Mouse (Mus musculus) gastrocnemius, adult 8-10 months (tissue): Measurements from ENCODE around the gene Ggta1. TPM values are rescaled to one million over a fixed set of nuclear protein-coding genes. Genes with fewer than 3 reads are reported as not detected.

Experiments
- DNase-seq, 2 experiments: peaks; one replicate each; pipeline ENCODE4 v3.0.0; 2022; ENCODE audit warnings: low spot score in 2 of 2
- total RNA-seq, 4 experiments: library from RNA; stranded (reverse); gene quantifications; 2 replicates each; pipeline ENCODE4 v1.2.4; 2022

The Ggta1 gene
- total RNA-seq, 4 experiments from 2014 or later, result 3.3 to 5.5 (median 4.0) TPM

DNA sequence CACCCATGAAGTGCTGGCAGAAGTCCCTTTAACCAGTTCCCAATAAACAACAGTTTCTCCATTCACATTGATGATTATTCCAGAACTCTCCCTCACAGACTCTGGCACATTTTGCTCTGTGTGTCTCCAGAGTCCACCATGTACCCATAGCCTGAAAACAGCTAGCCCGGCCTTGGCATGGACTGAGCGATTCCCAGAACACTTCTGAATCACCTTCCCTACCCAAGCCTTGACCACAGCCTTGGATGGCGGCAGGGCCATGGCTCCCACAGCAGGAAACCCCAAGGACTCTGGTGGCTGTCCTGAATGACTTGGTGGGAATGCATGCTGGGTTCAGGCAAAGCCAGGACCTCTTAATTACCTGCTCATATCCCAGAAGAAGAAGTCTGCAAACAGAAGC is 22.6 kb downstream of the Ggta1 start:
- no peak for DNase-seq

DNA sequence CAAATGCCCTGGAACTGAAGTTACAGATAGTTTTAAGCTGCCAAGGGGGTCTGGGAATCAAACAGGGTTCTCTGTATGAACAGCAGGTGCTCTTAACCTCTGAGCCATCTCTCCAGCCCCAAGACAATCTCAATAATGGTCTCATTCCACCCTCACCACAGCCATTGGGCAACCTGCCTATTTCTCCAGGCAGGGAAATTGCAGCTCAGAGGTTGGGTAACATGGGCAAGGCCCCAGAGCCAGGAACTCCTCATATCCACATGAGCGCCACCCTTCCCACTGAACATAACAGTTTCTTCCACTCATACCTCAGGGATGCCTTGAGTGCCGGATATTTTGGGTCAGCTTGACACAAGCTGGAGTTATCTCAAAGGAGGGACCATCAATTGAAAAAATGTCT is 25.2 kb downstream of the Ggta1 start:
- no peak for DNase-seq

DNA sequence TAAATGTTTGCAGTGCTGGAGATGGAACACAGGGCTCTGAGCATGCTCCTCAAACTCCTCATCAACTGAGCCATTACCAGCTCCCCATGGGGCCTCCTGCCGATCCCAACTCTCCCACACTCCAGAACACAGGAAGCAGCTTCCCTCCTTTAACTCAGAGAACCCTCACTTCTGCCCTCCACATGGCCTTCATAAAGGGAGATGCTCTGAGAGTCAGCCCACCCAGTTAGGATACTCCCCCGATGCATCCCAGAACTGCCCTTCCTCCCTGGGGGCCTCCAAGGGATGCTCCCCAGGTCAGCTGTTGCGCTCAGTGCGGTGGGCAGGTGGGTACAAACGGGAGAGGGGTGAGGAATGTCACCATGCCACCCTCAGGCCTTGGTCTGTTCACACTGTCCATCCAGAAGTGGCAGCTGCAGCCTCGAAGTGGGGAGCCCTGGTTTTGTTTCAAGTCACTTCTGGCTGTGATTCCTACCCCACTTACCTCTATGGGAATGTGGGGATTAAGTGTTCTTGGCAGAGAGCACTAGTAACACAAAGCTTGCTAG is 28.4 kb downstream of the Ggta1 start:
- no peak for DNase-seq

DNA sequence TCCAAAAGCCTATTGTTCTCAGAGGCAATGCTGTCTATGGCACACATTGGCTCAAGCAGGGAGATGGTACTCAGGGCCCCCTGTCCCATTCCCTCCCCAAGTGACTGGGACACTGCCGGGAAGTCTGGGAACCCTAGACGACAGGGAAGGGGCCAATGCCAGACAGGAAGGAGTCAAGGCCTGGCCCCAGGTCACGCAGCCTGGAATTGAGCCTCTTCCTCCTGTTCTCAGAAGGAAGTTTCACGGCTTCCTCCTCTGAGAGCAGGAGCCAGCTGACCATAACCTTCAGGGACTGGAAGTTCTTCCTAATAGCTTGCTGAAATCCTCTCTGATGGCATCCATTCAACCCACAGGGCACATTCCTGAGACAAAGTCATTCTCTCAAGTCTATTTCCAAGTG is 29.6 kb downstream of the Ggta1 start:
- no peak for DNase-seq

DNA sequence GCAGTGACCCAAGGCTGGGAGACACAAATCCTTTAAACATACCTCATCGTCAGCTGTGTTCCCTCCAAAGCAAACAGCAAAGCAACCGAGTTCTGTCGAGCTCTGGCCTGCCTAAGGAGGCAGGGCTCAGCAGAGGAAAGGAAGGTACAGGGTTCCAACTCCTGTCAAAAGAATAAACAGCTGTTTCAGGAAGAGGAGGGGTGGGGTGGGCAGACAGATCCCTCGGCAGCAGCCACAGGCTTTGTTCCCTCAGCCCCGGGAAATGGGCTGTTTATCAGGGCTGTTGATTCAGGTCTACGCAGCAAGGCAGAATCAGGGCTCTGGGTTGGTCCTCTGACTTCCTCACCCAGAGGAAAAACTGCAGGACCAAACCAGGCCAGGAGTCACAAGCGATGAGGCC is 30.6 kb downstream of the Ggta1 start:
- DNase-seq, result no peak

DNA sequence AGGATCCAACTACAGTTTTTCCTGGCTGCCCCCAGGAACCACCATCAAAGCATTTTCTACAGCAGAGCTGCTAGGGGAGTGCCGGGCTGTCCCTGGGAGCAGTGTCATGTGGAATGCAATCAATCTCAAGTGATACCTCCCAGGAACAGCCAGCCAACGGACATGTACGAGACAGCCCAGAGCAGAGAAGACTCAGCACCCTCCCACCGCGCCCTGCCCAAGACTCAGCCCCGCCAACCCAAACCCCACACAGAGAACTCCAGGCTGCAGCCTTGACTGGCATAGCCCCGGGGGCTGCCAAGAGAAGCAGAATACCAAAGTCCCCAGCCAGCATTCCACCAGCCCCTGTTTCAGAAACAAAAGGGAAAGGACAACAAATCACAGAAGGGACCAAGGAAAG is 31.0 kb downstream of the Ggta1 start:
- no peak for DNase-seq

DNA sequence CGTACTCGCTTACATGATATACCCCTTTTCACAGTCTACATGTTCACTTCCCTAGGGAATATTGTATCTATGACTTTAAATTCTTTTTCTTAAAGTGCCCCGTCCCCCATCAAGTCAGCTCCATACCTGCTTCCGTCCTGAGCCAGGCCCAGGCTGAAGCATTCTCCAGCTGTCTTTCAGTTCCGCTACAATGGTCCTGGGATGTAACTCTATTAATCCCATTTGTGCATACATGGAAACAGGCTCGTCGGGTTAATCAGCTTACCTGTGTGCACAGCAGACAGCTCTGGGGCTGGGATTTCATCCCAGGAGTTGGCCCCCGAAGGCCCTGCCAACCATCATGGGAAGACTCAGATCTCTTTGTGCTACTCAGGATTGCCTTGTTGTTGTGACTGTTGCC is 32.2 kb downstream of the Ggta1 start:
- DNase-seq, result no peak

- DNase-seq, result no peak
These were observed 34.3 kb downstream of the Ggta1 start for GRCm38 (mm10) chr2:35428615-35429300.

DNA sequence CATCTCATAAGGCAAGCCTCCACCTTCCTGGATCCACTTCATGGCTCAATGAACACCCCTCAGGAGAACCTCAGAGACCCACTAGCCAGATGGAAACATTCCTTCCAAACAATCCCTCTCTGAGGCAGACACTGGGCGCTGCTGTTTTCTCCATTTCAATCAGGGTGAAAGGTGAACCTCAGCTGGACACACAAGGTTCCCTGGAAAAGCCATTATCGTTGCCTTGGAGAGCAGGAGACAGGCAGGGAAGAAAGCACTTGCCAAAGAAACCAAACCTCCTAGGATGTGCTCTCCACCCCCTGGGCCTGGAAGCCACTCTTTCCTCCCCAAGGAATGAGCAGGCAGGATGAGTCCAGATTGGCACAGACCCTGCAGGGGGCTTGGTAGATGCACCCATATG is 35.5 kb downstream of the Ggta1 start:
- DNase-seq, result no peak

DNA sequence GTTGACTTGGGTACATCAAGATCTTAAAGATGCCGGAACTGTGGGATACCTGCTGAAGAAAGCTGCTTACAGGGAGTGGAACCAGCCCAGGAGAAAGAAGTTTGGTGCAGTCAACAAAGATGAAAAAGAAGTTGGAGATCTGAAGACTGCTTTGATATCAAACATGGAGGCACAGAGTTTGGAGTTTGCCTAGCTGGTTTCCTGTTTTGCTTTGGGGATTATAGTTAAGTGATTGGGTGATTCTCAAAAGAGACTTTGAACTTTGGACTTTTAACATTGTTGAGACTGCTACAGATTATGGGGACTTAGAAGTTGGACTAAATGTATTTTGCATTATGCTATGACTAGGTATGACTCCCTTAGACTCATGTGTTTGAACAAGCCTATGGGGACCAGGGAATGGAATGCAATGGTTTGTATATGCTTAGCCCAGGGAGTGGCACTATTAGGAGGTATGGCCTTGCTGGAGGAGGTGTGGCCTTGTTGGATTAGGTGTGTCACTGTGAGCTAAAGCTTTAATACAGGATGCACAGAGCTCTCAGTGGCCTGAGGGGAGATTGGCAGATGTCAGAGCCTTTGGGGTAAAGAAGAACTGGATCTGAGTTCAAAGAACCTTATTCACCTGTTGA is 39.2 kb downstream of the Ggta1 start:
- no peak for DNase-seq

DNA sequence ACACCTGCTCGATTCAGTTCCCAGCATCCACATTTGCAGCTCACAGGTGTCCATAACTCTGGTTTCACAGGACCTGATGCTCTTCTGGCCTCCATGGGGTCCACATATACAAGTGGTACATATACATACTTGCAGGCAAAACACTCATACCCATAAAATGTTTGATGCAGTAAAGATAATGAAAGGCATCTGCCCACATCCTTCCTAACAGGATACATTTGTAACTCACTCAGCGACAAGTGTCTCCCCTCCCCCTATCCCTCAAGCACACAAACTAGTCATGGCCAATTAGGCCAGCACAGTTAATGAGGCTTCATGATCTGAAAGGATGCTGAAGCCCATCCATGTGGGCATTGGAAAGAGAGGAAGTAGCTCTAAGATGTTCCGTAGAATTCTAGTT is 40.6 kb downstream of the Ggta1 start:
- DNase-seq, result no peak

DNA sequence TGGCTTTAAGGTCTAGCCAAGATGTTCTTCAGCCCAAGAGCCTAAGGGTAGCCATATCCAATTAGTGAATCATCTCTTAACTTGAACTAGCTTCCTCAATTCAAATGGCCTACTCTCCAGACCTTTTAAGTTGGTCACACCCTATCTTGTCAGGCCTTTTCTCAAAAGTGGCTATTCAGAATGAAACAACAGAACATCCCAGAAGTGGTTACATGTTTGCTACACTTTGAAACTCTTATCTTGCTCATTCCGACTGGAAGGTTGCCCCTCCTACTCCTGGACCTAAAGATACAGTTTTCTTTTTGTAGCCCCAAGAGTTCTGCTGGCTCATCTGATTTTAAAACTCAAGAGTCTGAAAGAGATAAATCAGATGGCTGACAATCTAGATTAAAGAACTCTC is 42.4 kb downstream of the Ggta1 start:
- no peak for DNase-seq

DNA sequence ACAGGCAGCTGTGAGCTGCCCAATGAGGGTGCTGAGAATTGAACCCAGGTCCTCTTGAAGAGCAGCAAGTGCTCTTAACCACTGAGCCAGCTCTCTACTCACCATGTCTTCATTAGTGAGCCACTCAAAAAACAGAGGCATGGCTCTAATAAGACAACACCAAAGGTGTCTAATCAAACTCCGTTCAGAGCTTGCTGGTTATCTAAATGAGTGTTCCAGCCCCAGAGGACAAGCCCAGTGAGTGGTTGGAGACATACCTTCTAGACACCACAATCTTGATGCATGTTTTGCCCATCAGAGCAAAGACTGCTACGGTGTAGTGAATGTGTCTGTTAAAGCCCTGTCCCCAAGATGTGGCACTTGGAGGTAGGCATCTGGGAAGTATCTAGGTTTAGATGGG is 43.4 kb downstream of the Ggta1 start:
- DNase-seq, result no peak

- no peak for DNase-seq
These were observed 43.8 kb downstream of the Ggta1 start for GRCm38 (mm10) chr2:35419243-35419642.

GRCm38 (mm10) chr2:35417231-35417630 is 45.8 kb downstream of the Ggta1 start:
- no peak for DNase-seq

GRCm38 (mm10) chr2:35416473-35416872 is 46.6 kb downstream of the Ggta1 start:
- DNase-seq, result no peak

DNA sequence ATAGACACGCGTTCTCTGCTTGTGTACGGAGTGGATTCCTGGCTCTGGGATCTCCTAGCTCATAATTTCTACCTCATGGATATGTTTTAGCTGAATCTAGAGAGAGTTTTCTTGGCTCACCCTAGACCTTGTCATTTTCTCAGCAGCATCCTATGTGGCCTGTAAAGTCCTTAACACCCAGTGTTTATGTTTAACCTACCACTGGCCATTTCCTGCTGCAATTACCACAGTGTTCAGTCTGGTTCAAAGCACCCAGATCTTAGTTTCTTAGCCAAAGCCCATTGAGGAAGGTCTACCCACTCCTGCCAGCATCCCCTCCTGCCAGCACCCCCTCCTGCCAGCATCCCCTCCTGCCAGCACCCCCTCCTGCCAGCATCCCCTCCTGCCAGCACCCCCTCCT is 50.2 kb downstream of the Ggta1 start:
- no peak for DNase-seq

GRCm38 (mm10) chr2:35412246-35412645 is 50.8 kb downstream of the Ggta1 start:
- DNase-seq, result no peak

- DNase-seq, result no peak
These were observed 51.3 kb downstream of the Ggta1 start for GRCm38 (mm10) chr2:35411640-35412190.

DNA sequence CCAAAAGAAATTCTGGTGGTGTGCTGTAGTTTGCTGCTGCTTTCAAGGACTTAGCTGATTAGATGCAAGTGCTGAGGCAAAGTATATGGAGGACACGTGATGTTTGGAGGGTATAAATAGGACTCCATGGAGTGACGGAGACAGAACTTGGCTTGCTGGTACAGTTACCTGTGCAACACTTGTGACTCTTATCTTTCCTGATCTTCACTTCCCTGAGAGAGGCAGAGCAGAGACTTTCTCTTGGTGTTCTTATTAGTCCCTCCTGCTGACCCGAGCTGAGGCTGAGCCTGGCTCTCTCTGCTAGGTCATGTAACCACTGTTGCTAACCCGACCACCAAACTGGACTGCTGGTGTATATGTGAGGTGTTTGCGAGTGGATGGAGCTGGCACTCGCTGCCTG is 53.6 kb downstream of the Ggta1 start:
- no peak for DNase-seq

- no peak for DNase-seq
These were observed 54.5 kb downstream of the Ggta1 start for GRCm38 (mm10) chr2:35408409-35409110.

GRCm38 (mm10) chr2:35407878-35408277 is 55.2 kb downstream of the Ggta1 start:
- DNase-seq, result no peak
